Mouse (Mus musculus) myocyte (in vitro differentiated cells): ENCODE results near the gene Tmx1.

Experiments used
- CEBPB ChIP-seq: IDR thresholded peaks from 2 replicates; pipeline ENCODE4 v1.6.1; 2011; ENCODE audit warnings: mild to moderate bottlenecking, moderate library complexity; ENCODE audit not compliant: poor library complexity, insufficient read depth, severe bottlenecking
- E2F4 ChIP-seq: IDR thresholded peaks from one replicate; pipeline ENCODE4 v1.6.1; 2011; ENCODE audit warnings: mild to moderate bottlenecking, control low read depth, moderate library complexity; ENCODE audit not compliant: insufficient read depth
- MAX ChIP-seq: IDR thresholded peaks from one replicate; pipeline ENCODE4 v1.6.1; 2011; ENCODE audit warnings: low read depth, mild to moderate bottlenecking, control low read depth
- MYOD1 ChIP-seq, 3 experiments: IDR thresholded peaks; one replicate each; pipeline ENCODE4 v1.6.1; 2011; ENCODE audit warnings: control low read depth in 2 of 3, low read depth in 2 of 3, mild to moderate bottlenecking in 2 of 3, moderate library complexity in 1 of 3; ENCODE audit not compliant: insufficient read length in 2 of 3, control insufficient read depth in 1 of 3
- MYOG ChIP-seq, 3 experiments: IDR thresholded peaks; one replicate each; pipeline ENCODE4 v1.6.1; 2011; ENCODE audit warnings: control low read depth in 2 of 3, low read depth in 2 of 3, mild to moderate bottlenecking in 2 of 3; ENCODE audit not compliant: insufficient read length in 2 of 3, control insufficient read depth in 1 of 3, insufficient read depth in 1 of 3
- POLR2A ChIP-seq: IDR thresholded peaks from one replicate; pipeline ENCODE4 v1.6.1; 2011; ENCODE audit warnings: low read depth, mild to moderate bottlenecking, control low read depth, moderate library complexity; ENCODE audit not compliant: insufficient read length
- POLR2AphosphoS2 ChIP-seq: IDR thresholded peaks from one replicate; pipeline ENCODE4 v1.6.1; 2011; ENCODE audit warnings: low read depth, control low read depth; ENCODE audit not compliant: insufficient read length
- REST ChIP-seq: IDR thresholded peaks from one replicate; pipeline ENCODE4 v1.6.1; 2011; ENCODE audit warnings: mild to moderate bottlenecking, control low read depth, moderate library complexity; ENCODE audit not compliant: insufficient read depth, insufficient read length
- TCF12 ChIP-seq: IDR thresholded peaks from one replicate; pipeline ENCODE4 v1.6.1; 2011; ENCODE audit warnings: mild to moderate bottlenecking, control low read depth; ENCODE audit not compliant: poor library complexity, insufficient read depth, severe bottlenecking
- TCF3 ChIP-seq: IDR thresholded peaks from one replicate; pipeline ENCODE4 v1.6.1; 2011; ENCODE audit warnings: low read depth, control low read depth; ENCODE audit not compliant: insufficient read length
- USF1 ChIP-seq: IDR thresholded peaks from one replicate; pipeline ENCODE4 v1.6.1; 2011; ENCODE audit warnings: low read depth, mild to moderate bottlenecking, control low read depth, moderate library complexity

DNA sequence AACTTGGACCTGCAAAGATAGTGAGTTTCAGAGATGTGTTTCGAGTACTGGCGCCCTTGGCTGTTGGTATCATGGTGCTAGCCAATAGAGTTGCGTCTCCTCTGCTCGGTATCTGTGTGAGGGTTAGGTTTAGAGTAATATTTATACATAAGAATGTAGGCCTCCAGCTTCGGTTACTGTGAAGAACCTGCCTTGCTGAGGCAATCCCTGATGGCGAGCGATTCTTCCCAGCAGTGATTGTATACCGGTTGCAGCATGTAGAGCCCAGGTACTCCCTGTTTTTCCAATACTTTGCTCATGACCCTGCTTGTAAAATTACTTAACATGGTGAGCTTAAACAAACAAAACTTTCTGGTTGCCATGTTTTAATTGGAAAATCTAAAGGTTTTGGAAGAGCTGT lies 2.3 kb downstream of the Tmx1 start:
- TF ChIP-seq MAX, result no peak
- TF ChIP-seq MYOG (IDR thresholded peaks at IDR 0.05; ENCODE audit: control insufficient read depth in 1 of 3, insufficient read depth in 1 of 3, insufficient read length in 2 of 3, low read depth in 2 of 3), result no peak
- TF ChIP-seq E2F4, result no peak
- no peak for TF ChIP-seq POLR2AphosphoS2
- no peak for TF ChIP-seq POLR2A
- TF ChIP-seq USF1, result no peak
- no peak for TF ChIP-seq CEBPB
- no peak for TF ChIP-seq REST
- no peak for TF ChIP-seq TCF3
- TF ChIP-seq MYOD1 (IDR thresholded peaks at IDR 0.05; ENCODE audit: control insufficient read depth in 1 of 3, insufficient read length in 2 of 3, low read depth in 2 of 3), result no peak
- no peak for TF ChIP-seq TCF12
